Mouse (Mus musculus) frontal cortex, adult 2 months (tissue): ENCODE measurements at regions not wholly inside any gene's neighbourhood (a gene's known extent, or its start where the extent isn't known, plus 50 kb on each side); places are given as distances from the start of the nearest gene placed in this dataset.

ENCODE experiments used
- DNase-seq, 2 experiments: peaks; one replicate each; pipeline ENCODE4 v3.0.0; 2022; ENCODE audit warnings: low spot score in 1 of 2; ENCODE audit errors: extremely low spot score in 1 of 2

- peak in 1 of 2 experiments; percentile 6 for DNase-seq
Observed at GRCm38 (mm10) chr2:98439532-98439931, 222.5 kb upstream of the Gm10801 start.

- DNase-seq, result no peak
Observed at GRCm38 (mm10) chr2:98481533-98481932, 180.5 kb upstream of the Gm10801 start.
